Mouse (Mus musculus) embryonic fibroblast, embryonic 13.5 days (primary cell): Measurements from ENCODE around the gene Hnrnpr.

Source experiments
- CTCF ChIP-seq: IDR thresholded peaks from 2 replicates; pipeline ENCODE4 v1.5.1; 2011; ENCODE audit warnings: mild to moderate bottlenecking, control low read depth, low read length, moderate library complexity, borderline replicate concordance; ENCODE audit not compliant: insufficient read depth
- POLR2A ChIP-seq: IDR thresholded peaks from 2 replicates; pipeline ENCODE4 v1.6.1; 2011; ENCODE audit warnings: low read depth, mild to moderate bottlenecking, control low read depth, low read length, moderate library complexity

GRCm38 (mm10) chr4:136268912-136269311 lies 41.8 kb upstream of the Hnrnpr start:
- TF ChIP-seq POLR2A: no peak
- no peak for TF ChIP-seq CTCF
